Mouse (Mus musculus): Measurements from ENCODE around the gene Efna2.

Gene Efna2

DNA sequence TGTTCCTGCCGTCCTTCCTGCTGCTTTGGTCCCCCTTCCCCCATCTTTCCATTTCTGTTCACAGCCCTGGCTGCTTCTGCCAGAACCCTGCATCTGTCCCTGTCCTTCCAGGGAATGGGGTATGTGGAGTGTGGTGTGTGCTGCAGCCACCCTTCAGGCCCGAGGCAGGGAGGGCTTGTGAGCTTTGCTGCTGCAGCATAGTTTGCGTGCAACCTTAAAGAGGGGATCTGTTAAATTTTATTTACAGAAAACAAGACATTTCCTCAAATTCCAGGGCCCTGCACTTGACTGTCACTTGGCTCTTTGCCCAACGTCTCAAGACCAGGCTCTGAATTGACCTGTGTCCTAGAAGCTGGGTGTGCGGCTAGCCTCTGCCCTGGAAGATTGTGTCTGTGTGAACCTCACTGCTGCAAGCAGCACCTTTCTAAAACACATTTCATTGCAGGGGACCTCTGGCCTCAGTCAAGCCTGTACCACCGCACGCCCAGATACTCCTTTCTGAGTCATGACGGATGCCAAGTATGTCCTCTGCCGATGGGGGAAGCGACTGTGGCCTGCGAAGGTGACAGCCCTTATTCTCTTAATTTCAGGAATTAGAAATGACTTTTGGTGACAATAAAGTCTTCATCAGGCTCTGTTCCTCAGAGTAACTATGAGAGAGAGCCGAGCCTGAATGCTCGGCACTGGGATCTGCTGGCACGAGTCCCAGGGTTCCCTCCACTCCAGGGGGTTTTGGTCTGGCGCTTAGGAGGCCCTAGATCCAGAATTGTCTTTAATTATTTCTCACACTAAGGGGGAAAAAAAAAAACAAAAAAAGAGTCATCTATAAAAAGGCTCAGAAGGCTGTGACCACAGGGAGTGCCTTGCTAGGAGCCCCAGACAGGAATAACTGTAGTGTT, 48.8 kb downstream of the Efna2 start:
- no peak for DNase-seq (ENCODE audit: low spot score)

DNA sequence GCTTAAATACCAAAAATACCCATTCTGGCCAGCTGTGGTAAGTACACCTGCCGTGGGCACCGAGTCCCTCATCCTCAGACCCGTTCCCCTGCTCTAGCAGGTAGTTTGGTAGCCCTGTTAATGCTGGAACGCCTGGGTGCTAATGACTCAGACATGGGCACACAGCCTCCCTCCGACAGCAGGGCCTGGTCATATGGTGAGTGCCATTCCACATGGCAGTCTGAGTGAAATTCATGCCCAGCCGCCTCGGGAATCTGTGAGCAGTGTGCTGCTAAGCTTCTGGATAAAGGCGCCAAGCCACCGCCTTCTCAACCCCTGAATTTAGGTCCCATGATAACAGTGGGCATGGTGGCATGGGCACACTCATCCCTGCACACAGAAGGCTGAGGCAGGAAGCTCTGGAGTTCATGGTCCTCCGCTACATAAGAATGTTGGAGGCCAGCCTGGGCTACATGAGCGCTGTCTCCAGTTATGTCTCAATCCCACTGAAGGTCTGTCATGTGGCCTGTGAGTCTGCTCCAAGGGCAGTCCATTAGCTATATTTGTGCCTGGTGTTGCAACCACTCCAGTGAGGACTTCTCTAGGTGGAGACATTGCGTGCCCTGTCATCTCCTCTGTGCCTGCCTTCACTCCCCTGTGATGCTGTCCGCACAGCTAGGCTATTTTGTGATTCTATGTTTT, 57.0 kb downstream of the Efna2 start:
- DNase-seq (ENCODE audit: low spot score), result no peak

DNA sequence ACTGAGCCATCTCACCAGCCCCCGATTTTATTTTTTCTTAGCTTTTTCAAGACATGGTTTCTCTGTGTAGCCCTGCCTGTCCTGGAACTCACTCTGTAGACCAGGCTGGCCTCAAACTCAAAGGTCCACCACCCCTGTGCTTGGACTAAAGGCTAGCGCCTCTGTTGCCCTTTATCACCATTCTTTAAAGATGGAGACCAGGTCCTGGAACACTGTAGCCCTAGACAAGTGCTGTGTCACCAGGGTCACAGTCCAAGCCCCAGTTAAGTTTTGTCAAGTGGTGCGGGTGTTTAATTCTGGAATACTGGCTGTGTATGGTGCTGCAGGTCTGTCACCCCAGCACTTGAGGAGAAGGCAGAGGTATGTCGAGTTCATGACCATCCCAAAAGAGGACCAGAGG, 57.7 kb downstream of the Efna2 start:
- DNase-seq (ENCODE audit: low spot score), result no peak

DNA sequence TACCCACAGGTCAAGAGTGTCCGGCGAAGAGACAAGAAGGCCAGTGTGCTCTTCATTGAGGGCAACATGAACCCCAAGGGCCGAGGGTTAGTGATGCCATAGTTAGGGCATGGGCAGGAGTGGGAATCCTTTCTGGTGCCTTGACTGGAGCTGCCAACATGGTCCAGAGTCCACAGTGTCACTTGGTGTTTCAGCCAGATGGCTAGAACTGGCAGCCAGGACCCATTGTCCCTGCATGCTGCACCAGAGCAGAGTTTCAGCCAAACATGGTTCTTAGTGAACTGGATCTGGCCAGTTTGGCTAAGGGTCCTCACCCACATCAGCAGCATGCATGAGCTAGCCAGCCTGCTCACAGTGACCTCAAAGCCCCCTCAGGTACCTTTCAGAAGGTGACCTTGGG, 59.0 kb downstream of the Efna2 start:
- no peak for DNase-seq (ENCODE audit: low spot score)
